Mouse (Mus musculus) testis, adult 10 weeks (tissue): ENCODE results near the gene Tmem192. TPM values are rescaled to one million over a fixed set of nuclear protein-coding genes. Genes with fewer than 3 reads are reported as not detected.

Experiments
- polyA plus RNA-seq: library from polyadenylated mRNA; stranded (reverse); fragments of 350-450 nt; fragmentation: Illumina TruSeq; extraction: RNeasy Lipid Tissue Mini Kit (QIAGEN cat#74804); gene quantifications from one replicate; pipeline ENCODE4 v1.2.3, GENCODE M21; 2014; ENCODE audit warnings: low read depth, low replicate concordance

Gene Tmem192
- polyA plus RNA-seq, result 9.9 TPM

GRCm38 (mm10) chr8:64946820-64947697 lies at the start of gene Tmem192:
Tmem192 (plus strand) TSS chr8:64947185.

DNA sequence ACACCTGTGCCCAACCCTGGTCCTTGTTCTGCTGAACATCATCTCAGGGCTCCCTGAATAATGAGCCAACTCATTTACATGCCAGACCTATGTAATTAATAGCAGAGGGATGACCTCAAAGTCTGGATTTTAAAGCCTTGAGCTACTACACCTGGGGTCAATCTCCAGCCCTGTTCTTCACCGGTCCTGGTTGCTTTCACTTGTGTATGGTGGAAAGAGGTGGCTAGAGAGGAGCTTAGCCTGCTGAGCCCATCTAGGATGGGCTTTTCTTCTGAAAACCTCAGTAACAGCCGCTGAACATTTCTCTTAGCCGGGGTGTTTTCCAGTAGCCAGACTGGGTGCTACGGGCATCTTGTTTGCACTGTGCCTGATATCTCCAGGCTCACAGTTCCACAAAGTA lies 40.7 kb downstream of the Tmem192 start, which contains the start of gene Trim75:
TSS of gene Trim75 (minus strand) at position 101 of the 400 bp plus-strand sequence.

DNA sequence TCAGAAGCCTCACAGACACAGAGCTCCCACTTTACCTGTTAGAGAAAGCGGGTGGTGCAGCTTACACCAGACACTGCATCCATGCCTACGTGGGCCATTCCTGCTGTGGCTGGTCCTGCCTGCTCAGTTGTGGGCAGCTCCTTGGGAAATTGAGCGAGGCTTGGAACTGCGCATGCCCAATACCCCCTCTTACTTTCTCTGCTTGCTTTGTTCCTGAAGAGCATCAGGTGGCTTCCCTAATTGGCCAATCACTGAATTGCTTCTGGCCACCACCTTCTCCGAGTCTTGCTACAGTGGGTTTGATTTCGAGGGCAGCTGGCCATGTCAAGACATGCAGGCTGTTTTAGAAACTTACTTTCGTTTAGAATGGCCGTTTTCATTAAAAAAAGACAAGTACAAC lies 71.4 kb downstream of the Tmem192 start, which contains the start of the genes Trim61 and Trim60:
TSS of gene Trim61 (minus strand) at position 101 of the 400 bp plus-strand sequence.
TSS of gene Trim60 (minus strand) at position 162 of the 400 bp plus-strand sequence.

Other genes starting within 250 kb of the Tmem192 start
- gene Msmo1, start 213.4 kb upstream of the Tmem192 start, polyA plus RNA-seq, result 40.7 TPM
- gene Klhl2, start 97.2 kb upstream of the Tmem192 start, polyA plus RNA-seq, result 3.2 TPM
- not detected for gene Trim75, start 40.6 kb downstream of the Tmem192 start, polyA plus RNA-seq
- 0.10 TPM for gene Trim61, start 71.3 kb downstream of the Tmem192 start, polyA plus RNA-seq
- gene Trim60, start 71.4 kb downstream of the Tmem192 start, polyA plus RNA-seq, result not detected
- gene Apela, start 90.2 kb downstream of the Tmem192 start, polyA plus RNA-seq, result not detected
- gene Gm10663, start 127.8 kb downstream of the Tmem192 start, polyA plus RNA-seq, result not detected
- not detected for gene BC030870, start 182.4 kb downstream of the Tmem192 start, polyA plus RNA-seq